Comparison of ENCODE assay signal across 24 mouse cellular contexts in the genomic region with DNA sequence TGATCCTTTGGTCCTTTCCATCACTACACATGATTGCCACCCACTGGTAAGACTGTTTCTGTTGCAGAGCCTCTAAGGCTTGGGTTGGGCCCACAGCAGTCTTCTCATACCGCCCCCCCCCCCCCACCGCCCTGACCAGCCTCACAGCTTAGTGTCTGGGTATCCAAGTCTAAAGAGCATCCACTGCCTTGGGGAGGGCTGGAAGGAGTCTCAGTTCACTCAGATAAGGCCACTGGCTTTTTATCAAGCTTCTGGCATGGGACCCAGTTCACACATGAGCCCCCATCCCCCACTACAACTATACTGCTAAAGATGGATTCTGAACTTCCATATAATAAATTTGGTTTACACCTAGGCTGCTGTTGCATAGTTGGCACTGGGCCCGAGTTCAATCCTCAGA.
DNase-seq lines count a peak whose midpoint lies in the region; ATAC-seq and TF ChIP-seq lines count a peak whose summit lies in the region.
"Had no signal": no experiment of that assay in that cellular context is flagged by ENCODE, and none has a peak within 500 bp of the region (broad histone marks: within the 10 kb centered on the region; RNA-seq: fewer than 3 reads in every experiment).

No protein-coding gene starts in this region.

- no peak for ATAC-seq in liver, postnatal 0 days
- peak; percentile 64 for ATAC-seq in liver, embryonic 11.5 days (replicated peaks; ENCODE audit: low FRiP score)
- ATAC-seq: activated CD4-positive, CD25-positive, alpha-beta regulatory T cell, adult 4 months; forebrain, postnatal 0 days; hindbrain, embryonic 16.5 days; inflammation-experienced regulatory T-cells, adult 6 months; Patski had no signal

- H3K27me3 ChIP-seq in liver, postnatal 0 days (ENCODE audit: insufficient read depth, low read length) = no peaks in the 10 kb centered on the region
- H3K27me3 ChIP-seq in liver, embryonic 11.5 days (replicated peaks; ENCODE audit: control insufficient read depth, insufficient read depth, low read length) = no peaks in the 10 kb centered on the region
- H3K27me3 ChIP-seq: CH12.LX; embryonic facial prominence, embryonic 12.5 days; forebrain, embryonic 12.5 days; hindbrain, embryonic 12.5 days; Patski had no signal

- H3K4me2 ChIP-seq in liver, postnatal 0 days (ENCODE audit: low read depth, low read length) = no peak overlapping the region
- no peak overlapping the region for H3K4me2 ChIP-seq in liver, embryonic 11.5 days
- H3K4me2 ChIP-seq: embryonic facial prominence, embryonic 12.5 days; forebrain, embryonic 12.5 days; heart, embryonic 11.5 days; hindbrain, embryonic 12.5 days had no signal

- TF ChIP-seq CTCF in gastrocnemius, adult 2 months (IDR thresholded peaks at IDR 0.05) = peak; percentile 14; the same call in 1 of the 2 replicates
- no peak for TF ChIP-seq CTCF in liver, postnatal 0 days (IDR thresholded peaks at IDR 0.05; ENCODE audit: low read depth)

- no peak overlapping the region for H3K27ac ChIP-seq in gastrocnemius, adult 2 months
- H3K27ac ChIP-seq in liver, postnatal 0 days (ENCODE audit: low read depth) = no peak overlapping the region
- no peak overlapping the region for H3K27ac ChIP-seq in liver, embryonic 11.5 days (ENCODE audit: low read depth, low read length)
- H3K27ac ChIP-seq: embryonic facial prominence, embryonic 12.5 days; forebrain, embryonic 12.5 days; hindbrain, embryonic 12.5 days had no signal

- 68% methylated on average over 3 of the region's 3 CpGs for WGBS in liver, postnatal 0 days (ENCODE audit: insufficient replicate concordance)
- WGBS in liver, embryonic 11.5 days = 60% methylated on average over 3 of the region's 3 CpGs

- no peak for TF ChIP-seq EP300 in liver, postnatal 0 days (IDR thresholded peaks at IDR 0.05; ENCODE audit: low read depth)

- H3K36me3 ChIP-seq in liver, postnatal 0 days (replicated peaks; ENCODE audit: insufficient read depth, low read length) = no peaks in the 10 kb centered on the region
- H3K36me3 ChIP-seq in liver, embryonic 11.5 days (ENCODE audit: control insufficient read depth, insufficient read depth, low read length) = no peaks in the 10 kb centered on the region
- H3K36me3 ChIP-seq: embryonic facial prominence, embryonic 12.5 days; forebrain, embryonic 12.5 days; hindbrain, embryonic 12.5 days had no signal

- no peak overlapping the region for H3K9ac ChIP-seq in liver, postnatal 0 days (replicated peaks)
- H3K9ac ChIP-seq in liver, embryonic 11.5 days (ENCODE audit: low read depth, low read length) = no peak overlapping the region
- H3K9ac ChIP-seq: embryonic facial prominence, embryonic 12.5 days; forebrain, embryonic 12.5 days; forebrain, postnatal 0 days; hindbrain, embryonic 12.5 days had no signal

- H3K9me3 ChIP-seq in liver, postnatal 0 days (ENCODE audit: low read length) = peaks cover 4% of the 10 kb centered on the region; the same call in 1 of the 2 replicates
- no peaks in the 10 kb centered on the region for H3K9me3 ChIP-seq in liver, embryonic 11.5 days (ENCODE audit: control insufficient read depth, low read length)
- H3K9me3 ChIP-seq: embryonic facial prominence, embryonic 12.5 days; forebrain, embryonic 12.5 days had no signal

- no peak for DNase-seq in gastrocnemius, adult 2 months
- DNase-seq in gastrocnemius, adult 8-10 months (ENCODE audit: low spot score in 2 of 2) = no peak
- DNase-seq in liver (peak; percentile 7), adipocyte (ENCODE audit: low spot score) (peak; percentile 12)
- DNase-seq in liver, postnatal 0 days = no peak
- DNase-seq in liver, embryonic 11.5 days (ENCODE audit: low spot score) = no peak
- DNase-seq in retina, postnatal 1 day = no peak
- DNase-seq: adrenal gland, adult 2 months; adrenal gland, postnatal 25 days; cerebellum, adult 2 months; cerebellum, postnatal 14 days; forebrain, postnatal 0 days; gastrocnemius, postnatal 10 days; heart, adult 18-20 months; heart, postnatal 4 days had no signal

- no peak overlapping the region for H3K4me3 ChIP-seq in gastrocnemius, adult 2 months
- H3K4me3 ChIP-seq in liver, postnatal 0 days (ENCODE audit: low read depth, low read length) = no peak overlapping the region
- no peak overlapping the region for H3K4me3 ChIP-seq in liver, embryonic 11.5 days (ENCODE audit: low read depth, low read length)
- H3K4me3 ChIP-seq: embryonic facial prominence, embryonic 12.5 days; forebrain, embryonic 12.5 days; hindbrain, embryonic 12.5 days had no signal

- intact Hi-C loops in gastrocnemius, adult 2 months (cut with DNase I) = no loop called here

- no peaks in the 10 kb centered on the region for H3K4me1 ChIP-seq in liver, postnatal 0 days (ENCODE audit: insufficient read depth)
- H3K4me1 ChIP-seq in liver, embryonic 11.5 days (replicated peaks; ENCODE audit: control insufficient read depth, insufficient read depth, low read length) = peaks cover 9% of the 10 kb centered on the region; the same call in 1 of the 2 replicates
- H3K4me1 ChIP-seq: embryonic facial prominence, embryonic 12.5 days; forebrain, embryonic 12.5 days; hindbrain, embryonic 12.5 days had no signal

Comparison
In these comparisons a context has a peak if more than half of its experiments do, and no peak if none do; other contexts are left out.
1. DNase-seq: peak in liver (single experiment) and adipocyte (single experiment); none in gastrocnemius, adult 2 months (single experiment), gastrocnemius, adult 8-10 months (0 of 2), liver, postnatal 0 days (single experiment), liver, embryonic 11.5 days (single experiment) and retina, postnatal 1 day (single experiment).